Mouse (Mus musculus) heart, postnatal 14 days (tissue): ENCODE data around the gene Gm21788. TPM values are rescaled to one million over a fixed set of nuclear protein-coding genes. Genes with fewer than 3 reads are reported as not detected.
"Not testable (repeated sequence)": the region's sequence is repeated elsewhere in the genome, so short reads cannot be mapped to it uniquely, and the experiment has no call there.

ENCODE experiments used
- DNase-seq, 2 experiments: peaks; one replicate each; pipeline ENCODE4 v3.0.0; 2021 to 2022
- intact Hi-C: fragments of 180-260 bp; cut with DNase I; formaldehyde crosslinking; loops from one replicate; pipeline ENCODE4 v1.15.1; 2025
- long read RNA-seq, 2 experiments: library from polyadenylated mRNA; stranded (forward); transcript quantifications; one replicate each; pipeline ENCODE4 v2.0.0; 2021
- total RNA-seq, 2 experiments: library from RNA; stranded (reverse); gene quantifications; 2 replicates each; pipeline ENCODE4 v1.2.3; 2021

The Gm21788 gene
- not detected for total RNA-seq
- long read RNA-seq, experiment 1 = 0 reads
- long read RNA-seq, experiment 2 = 0 reads

GRCm38 (mm10) chrY:7404710-7405109 lies at the start of gene Gm21788:
Gm21788 (plus strand) TSS chrY:7405010.
- DNase-seq, intact Hi-C loops: not testable (repeated sequence)

Other genes with a start within 250 kb of the Gm21788 start
- gene Gm21244, start 235.7 kb upstream of the Gm21788 start, total RNA-seq = not detected
- gene Gm28998, start 151.2 kb upstream of the Gm21788 start, total RNA-seq = not detected
- gene Gm20826, start 233.5 kb downstream of the Gm21788 start, total RNA-seq = not detected